Mouse (Mus musculus) MN1 (cell line): ENCODE data around the gene Gm21818.
"Not testable (repeated sequence)": the region's sequence is repeated elsewhere in the genome, so short reads cannot be mapped to it uniquely, and the experiment has no call there.

Experiments used
- DNase-seq: peaks from one replicate; pipeline ENCODE4 v3.0.0-alpha.2; 2016; ENCODE audit warnings: low spot score

Gm21818 gene

GRCm38 (mm10) chr13:120172133-120172532 lies at the start of gene Gm21818:
TSS of gene Gm21818 (plus strand) at chr13:120172433.
- DNase-seq = not testable (repeated sequence)

GRCm38 (mm10) chr13:120139946-120140345 lies 32.3 kb upstream of the Gm21818 start, which contains the start of gene Gm20767:
TSS of gene Gm20767 (plus strand) at chr13:120140246.
- not testable (repeated sequence) for DNase-seq

GRCm38 (mm10) chr13:120142348-120142747 lies 29.9 kb upstream of the Gm21818 start:
- DNase-seq = not testable (repeated sequence)

- not testable (repeated sequence) for DNase-seq
Observed at GRCm38 (mm10) chr13:120149660-120150407, 22.4 kb upstream of the Gm21818 start.

GRCm38 (mm10) chr13:120150589-120150988 lies 21.6 kb upstream of the Gm21818 start:
- not testable (repeated sequence) for DNase-seq

- DNase-seq = not testable (repeated sequence)
Observed at GRCm38 (mm10) chr13:120168301-120168700, 3.9 kb upstream of the Gm21818 start.

- not testable (repeated sequence) for DNase-seq
Observed at GRCm38 (mm10) chr13:120196189-120196821, 24.1 kb downstream of the Gm21818 start.

- DNase-seq = not testable (repeated sequence)
Observed at GRCm38 (mm10) chr13:120215847-120216246, 43.6 kb downstream of the Gm21818 start, which contains the start of gene Gm21762. TSS of gene Gm21762 (minus strand) at chr13:120215947.

GRCm38 (mm10) chr13:120220922-120221321 lies 48.7 kb downstream of the Gm21818 start:
- not testable (repeated sequence) for DNase-seq

GRCm38 (mm10) chr13:120223012-120223659 lies 50.9 kb downstream of the Gm21818 start:
- DNase-seq = not testable (repeated sequence)
